Mouse (Mus musculus) hindbrain, embryonic 10.5 days (tissue): ENCODE data around the gene Foxp1. TPM values are rescaled to one million over a fixed set of nuclear protein-coding genes. Genes with fewer than 3 reads are reported as not detected.
A peak's percentile ranks its signal among the peaks of the same experiment; 100 is the strongest.

ENCODE experiments used
- DNase-seq: peaks from one replicate; pipeline ENCODE4 v3.0.0-alpha.2; 2017; ENCODE audit warnings: low spot score
- H3K27ac ChIP-seq: fragments of 300-500 bp; sonication (generic); 2 replicates; pipeline ENCODE4 v1.5.1; 2016; ENCODE audit warnings: mild to moderate bottlenecking, moderate library complexity
- H3K27me3 ChIP-seq: fragments of 300-500 bp; sonication (generic); 2 replicates; pipeline ENCODE4 v1.6.1; 2016; ENCODE audit warnings: mild to moderate bottlenecking; ENCODE audit not compliant: poor library complexity, insufficient read depth, severe bottlenecking
- H3K36me3 ChIP-seq: fragments of 300-500 bp; sonication (generic); 2 replicates; pipeline ENCODE4 v1.6.1; 2016; ENCODE audit warnings: mild to moderate bottlenecking, moderate library complexity
- H3K4me1 ChIP-seq: fragments of 300-500 bp; sonication (generic); replicated peaks from 2 replicates; pipeline ENCODE4 v1.6.1; 2016; ENCODE audit warnings: mild to moderate bottlenecking
- H3K4me3 ChIP-seq: fragments of 300-500 bp; sonication (generic); 2 replicates; pipeline ENCODE4 v1.5.1; 2016; ENCODE audit warnings: mild to moderate bottlenecking, moderate library complexity
- H3K9me3 ChIP-seq: fragments of 300-500 bp; sonication (generic); 2 replicates; pipeline ENCODE4 v1.6.1; 2016; ENCODE audit warnings: mild to moderate bottlenecking, moderate library complexity
- WGBS: fragments of 180-500 bp; shearing (Covaris S2); methylation state at CpG from one replicate; pipeline ENCODE4 v1.1.7; 2016; 5-methylcytosine and 5-hydroxymethylcytosine counted together
- polyA plus RNA-seq: library from polyadenylated mRNA; unstranded; fragments of >200 nt; fragmentation: Nextera tagmentation; extraction: Ambion mirVana; gene quantifications from 2 replicates; pipeline ENCODE4 v1.2.1, GENCODE M21; 2016

Foxp1 gene
- polyA plus RNA-seq, 1 experiment from 2014 or later = 64.3 TPM

DNA sequence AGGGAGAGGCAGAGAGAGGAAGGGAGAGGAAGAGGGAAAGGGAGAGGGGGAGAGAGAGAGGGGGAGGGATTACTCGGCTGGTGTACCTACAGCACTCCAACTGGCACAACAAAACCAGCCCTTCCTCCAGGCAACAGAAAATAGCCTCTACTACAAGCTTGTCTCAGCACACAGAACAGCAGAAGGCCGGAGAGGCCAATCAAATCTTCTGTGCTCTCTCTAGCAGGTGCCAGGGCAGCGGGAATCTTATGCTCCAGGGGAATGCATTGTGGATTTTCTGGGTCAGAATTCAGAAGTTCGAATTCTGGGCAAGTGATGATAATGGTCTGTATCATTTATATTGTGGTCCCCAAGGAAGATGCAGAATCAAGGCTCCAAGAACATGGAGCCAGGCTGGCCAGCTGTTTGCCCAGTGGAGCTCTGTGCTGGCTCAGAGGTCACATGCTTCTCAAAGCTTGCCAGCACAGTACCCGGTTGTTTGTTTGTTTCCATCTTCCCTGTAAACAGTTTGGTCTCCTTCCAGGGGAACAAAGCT lies 11.8 kb upstream of the Foxp1 start:
- 65% methylated on average over 5 of the region's 5 CpGs for WGBS
- Histone ChIP-seq H3K9me3 (no peaks in the 10 kb centered on the region), H3K4me1 (no peaks in the 10 kb centered on the region), H3K36me3 (no peaks in the 10 kb centered on the region), H3K27ac (no peak overlapping the region), H3K4me3 (no peak overlapping the region), H3K27me3 (no peaks in the 10 kb centered on the region)
- no peak for DNase-seq

DNA sequence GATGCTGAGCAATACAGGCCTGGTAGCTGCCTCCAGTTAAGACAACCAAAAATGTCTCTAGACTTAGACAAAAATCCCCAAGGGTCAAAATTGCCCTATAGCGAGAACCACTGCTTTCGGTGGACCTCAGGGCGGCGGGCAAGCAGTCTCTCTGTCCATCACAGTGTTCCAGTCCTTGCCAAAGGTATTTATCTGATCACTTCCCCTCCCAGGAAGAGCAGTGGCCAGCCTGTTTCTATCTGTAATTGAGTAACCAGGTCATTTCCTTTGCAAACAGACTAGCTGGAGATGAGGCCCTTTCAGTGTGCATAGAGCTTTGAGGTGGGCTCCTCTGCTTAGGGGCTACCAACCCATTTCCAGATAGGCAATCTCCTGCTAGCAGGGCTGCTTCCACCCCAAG lies 9.9 kb upstream of the Foxp1 start:
- Histone ChIP-seq H3K27me3 (no peaks in the 10 kb centered on the region), H3K9me3 (peaks cover 4% of the 10 kb centered on the region), H3K4me1 (no peaks in the 10 kb centered on the region), H3K27ac (no peak overlapping the region), H3K36me3 (peaks cover 2% of the 10 kb centered on the region), H3K4me3 (no peak overlapping the region)
- DNase-seq = no peak
- 94% methylated on average over 4 of the region's 4 CpGs for WGBS

DNA sequence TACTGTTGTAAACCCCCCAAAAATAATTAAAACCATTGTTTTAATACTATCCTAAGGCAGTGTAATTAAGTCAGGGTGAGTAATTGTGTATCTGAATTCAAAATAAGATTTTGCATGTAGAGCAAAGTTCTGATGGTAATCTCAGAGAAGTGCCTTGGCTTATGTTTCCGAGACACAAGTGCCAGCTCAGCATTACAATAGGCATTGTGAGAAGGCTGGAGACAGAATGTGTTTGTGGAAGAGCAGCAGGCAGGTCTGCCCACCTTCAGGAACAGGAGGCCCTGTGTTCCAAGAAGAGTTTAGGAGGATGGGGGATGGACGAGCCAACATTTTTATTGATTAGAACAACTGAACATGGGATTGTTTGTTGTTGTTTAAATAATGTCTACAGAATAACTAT lies 6.5 kb upstream of the Foxp1 start:
- Histone ChIP-seq H3K4me1 (peaks cover 2% of the 10 kb centered on the region; the same call in 1 of the 2 replicates), H3K4me3 (no peak overlapping the region), H3K27me3 (no peaks in the 10 kb centered on the region), H3K9me3 (peaks cover 10% of the 10 kb centered on the region), H3K36me3 (peaks cover 12% of the 10 kb centered on the region), H3K27ac (no peak overlapping the region)
- whole genome bisulfite sequencing = 66% methylated on average over 2 of the region's 2 CpGs
- no peak for DNase-seq

DNA sequence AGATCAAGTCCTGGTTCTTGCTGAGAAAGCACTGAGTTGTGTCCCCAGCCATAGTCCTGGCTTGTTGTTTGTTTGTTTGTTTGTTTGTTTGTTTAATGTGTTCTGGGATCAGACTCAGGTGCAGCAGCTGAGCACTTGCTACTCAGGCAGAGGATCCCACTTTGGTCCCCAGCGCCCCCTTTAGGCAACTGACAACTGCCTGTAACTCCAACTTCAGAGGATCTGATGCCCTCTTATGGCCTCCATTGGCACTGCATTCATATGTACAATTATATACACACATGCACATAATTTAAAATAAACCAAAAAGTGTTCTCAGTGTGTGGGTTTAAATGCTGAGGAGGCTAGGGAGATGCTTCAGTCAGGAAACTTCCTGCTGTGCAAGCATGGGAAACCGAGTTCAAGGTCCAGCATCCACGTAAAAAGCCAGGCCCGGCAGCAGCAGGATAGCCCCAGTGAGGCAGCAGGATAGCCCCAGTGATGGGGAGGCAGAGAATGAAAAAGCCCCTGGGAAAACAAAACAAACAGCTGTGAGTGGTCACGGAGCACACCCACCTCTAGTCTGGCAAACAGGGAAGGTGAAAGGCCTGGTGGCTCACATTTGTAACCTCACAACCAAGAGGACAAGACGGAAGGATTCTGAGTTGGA lies 5.1 kb upstream of the Foxp1 start:
- peaks cover 2% of the 10 kb centered on the region; the same call in 1 of the 2 replicates for H3K4me1 ChIP-seq
- WGBS = 93% methylated on average over 6 of the region's 6 CpGs
- H3K36me3 ChIP-seq = peaks cover 12% of the 10 kb centered on the region
- no peak overlapping the region for H3K4me3 ChIP-seq
- H3K27ac ChIP-seq = no peak overlapping the region
- H3K27me3 ChIP-seq = no peaks in the 10 kb centered on the region
- no peak for DNase-seq
- H3K9me3 ChIP-seq = peaks cover 10% of the 10 kb centered on the region

DNA sequence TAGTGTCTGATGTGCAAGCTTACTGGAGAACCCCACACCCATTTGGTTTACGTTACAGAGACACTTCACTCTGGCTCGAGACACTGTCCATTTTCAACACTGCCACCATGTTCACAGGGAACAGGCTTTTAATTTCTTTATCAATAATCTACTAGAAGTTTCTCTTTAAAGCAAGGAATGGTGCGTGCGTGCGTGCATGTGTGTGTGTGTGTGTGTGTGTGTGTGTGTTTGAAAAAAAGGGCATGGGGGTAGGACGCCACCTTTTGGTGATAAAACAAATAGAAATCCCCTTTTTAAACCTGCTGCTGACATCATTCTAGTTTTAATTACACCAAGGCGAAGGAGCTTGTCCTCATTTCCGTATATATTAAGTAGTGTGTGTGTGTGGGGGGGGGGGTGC lies 2.8 kb upstream of the Foxp1 start:
- DNase-seq = peak; percentile 21
- Histone ChIP-seq H3K4me3 (no peak overlapping the region), H3K36me3 (peaks cover 12% of the 10 kb centered on the region), H3K27ac (no peak overlapping the region), H3K4me1 (peaks cover 14% of the 10 kb centered on the region), H3K9me3 (peaks cover 10% of the 10 kb centered on the region), H3K27me3 (no peaks in the 10 kb centered on the region)
- WGBS = 69% methylated on average over 8 of the region's 8 CpGs

DNA sequence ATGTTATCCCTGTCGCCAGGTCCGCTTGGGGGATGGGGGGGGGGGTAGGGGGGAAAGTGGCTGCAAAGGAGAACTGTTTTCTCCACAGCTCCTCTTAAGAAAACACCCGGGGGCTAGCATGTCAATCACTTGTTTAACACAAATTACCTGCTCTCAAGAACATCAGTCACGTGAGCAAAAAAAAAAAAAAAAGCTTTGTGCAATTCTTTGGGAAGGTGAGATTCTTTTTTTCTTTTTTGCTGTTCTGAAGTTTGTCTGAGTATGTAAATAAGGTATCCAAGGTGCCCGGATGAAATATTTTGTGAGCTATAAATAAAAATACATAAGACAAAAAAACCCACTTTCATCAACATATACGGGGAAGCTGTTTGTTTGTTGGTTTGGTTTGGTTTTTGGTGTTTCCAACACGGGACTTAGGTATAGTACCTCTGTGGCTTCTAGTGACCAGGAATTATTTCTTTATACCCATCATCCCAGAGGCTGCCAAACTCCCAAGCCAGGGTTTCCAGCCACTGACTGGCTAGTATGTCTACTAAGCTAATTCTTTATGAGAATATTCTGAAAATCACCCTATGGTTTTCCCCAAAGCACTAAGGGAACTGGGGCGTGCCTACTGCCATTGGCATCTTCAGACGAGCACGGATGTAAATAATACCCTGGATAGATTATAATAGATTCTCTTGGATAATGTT lies 1.3 kb upstream of the Foxp1 start:
- no peak for DNase-seq
- 31% methylated on average over 10 of the region's 10 CpGs for WGBS
- Histone ChIP-seq H3K36me3 (peaks cover 12% of the 10 kb centered on the region), H3K4me3 (peak overlapping the region; percentile 70), H3K4me1 (peaks cover 28% of the 10 kb centered on the region), H3K27ac (peak overlapping the region; percentile 99), H3K9me3 (peaks cover 10% of the 10 kb centered on the region), H3K27me3 (no peaks in the 10 kb centered on the region)

DNA sequence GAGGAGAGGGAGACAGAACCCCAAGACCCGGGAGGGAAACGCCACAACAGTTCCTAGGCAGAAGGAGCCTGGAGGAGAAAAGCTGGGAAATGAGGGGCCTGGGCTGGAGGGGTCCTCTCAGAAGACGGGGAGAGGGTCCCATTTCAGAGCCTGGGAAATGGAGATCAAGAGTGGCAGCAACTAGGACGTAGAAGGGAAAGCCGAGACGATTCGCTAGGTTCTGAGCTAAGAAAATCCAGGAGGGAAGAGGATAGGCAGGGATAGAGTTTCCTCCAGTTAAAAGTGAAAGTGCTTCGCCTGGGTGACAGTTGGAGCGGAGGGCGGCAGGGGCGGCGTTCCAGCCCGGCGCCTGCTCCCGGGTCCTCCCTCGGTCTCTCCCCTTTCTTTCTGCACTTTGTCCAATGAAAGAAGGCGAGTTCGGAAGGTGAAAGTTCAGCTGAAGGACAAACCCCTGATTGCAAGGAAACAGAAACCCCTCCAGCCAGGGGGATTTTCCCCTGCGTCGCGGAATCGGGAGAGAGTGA lies 650 bp upstream of the Foxp1 start:
- peak; percentile 84 for DNase-seq
- Histone ChIP-seq H3K27me3 (no peaks in the 10 kb centered on the region), H3K36me3 (peaks cover 12% of the 10 kb centered on the region), H3K4me1 (peaks cover 31% of the 10 kb centered on the region), H3K4me3 (peak overlapping the region; percentile 70), H3K27ac (peak overlapping the region; percentile 99), H3K9me3 (peaks cover 10% of the 10 kb centered on the region)
- under 1% methylated on average over 22 of the region's 22 CpGs for WGBS

DNA sequence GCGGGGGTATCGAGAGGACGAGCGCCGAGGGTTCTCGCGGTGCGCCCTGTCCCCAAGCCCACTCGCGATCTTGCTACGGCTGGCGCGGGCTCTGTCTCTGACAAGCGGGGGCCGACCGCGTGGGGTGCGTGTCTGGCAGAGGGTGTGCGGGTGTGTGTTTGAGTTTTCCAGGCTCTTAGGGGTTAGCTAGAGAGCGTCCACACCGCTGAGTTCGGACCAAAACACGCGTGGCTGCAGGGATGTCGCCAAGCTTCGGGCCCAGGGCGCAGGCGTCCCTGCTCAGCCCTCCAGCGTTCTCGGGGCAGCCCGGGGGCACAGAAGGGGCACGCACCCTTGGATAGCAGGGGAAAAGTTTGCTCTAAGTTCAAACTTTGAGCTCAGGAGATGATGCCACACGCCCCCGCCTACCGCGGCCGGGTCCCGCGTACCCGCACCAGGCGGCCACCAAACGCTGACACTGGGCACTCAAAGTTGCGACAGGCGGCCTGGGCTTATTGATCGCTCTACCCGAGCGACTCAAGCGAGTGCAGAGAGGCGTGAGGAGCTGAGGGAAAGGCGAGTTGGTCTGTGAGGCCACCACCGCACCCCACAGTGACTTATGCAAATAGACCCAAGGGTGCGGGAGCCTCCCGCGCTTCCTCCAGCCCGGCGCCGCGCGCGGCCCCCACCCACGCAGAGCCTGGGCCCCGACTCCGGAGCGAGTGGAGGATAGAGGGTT lies 721 bp downstream of the Foxp1 start:
- H3K4me1 ChIP-seq = peaks cover 31% of the 10 kb centered on the region
- under 1% methylated on average over 64 of the region's 64 CpGs for WGBS
- DNase-seq = peak; percentile 70
- peak overlapping the region; percentile 70 for H3K4me3 ChIP-seq
- H3K27me3 ChIP-seq = no peaks in the 10 kb centered on the region
- no peaks in the 10 kb centered on the region for H3K9me3 ChIP-seq
- peak overlapping the region; percentile 99 for H3K27ac ChIP-seq
- H3K36me3 ChIP-seq = peaks cover 4% of the 10 kb centered on the region; the same call in 1 of the 2 replicates

DNA sequence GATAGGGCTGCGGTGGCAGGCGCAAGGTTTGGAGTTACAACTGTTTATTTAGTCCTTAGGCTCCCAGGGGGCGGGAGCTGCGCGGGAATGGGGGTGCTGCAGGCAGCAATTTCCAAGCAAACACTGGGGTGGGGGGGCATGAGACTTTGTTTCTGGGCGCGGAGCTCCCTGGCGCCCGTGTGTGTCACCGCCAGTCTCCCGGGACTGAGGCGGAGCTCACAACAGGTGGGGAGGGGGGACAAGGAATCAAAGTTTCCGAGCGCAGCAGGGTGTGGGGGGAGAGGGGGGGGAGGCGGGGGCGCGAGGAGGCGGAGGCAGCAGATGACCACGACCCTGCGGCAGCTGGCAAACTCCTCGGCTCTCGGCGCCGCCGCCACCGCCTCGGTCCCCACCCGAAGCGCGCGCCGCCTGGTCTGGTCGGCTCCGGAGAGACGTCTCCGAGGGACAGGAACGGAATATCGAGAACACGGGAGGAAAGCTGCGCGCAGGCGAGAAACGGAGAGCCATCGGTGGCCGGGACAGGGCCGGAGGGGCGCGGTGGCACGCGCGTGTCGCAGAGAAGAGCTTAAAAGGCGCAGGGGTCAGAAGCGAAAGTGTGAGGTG lies 1.4 kb downstream of the Foxp1 start:
- H3K4me3 ChIP-seq = peak overlapping the region; percentile 70
- H3K36me3 ChIP-seq = no peaks in the 10 kb centered on the region
- H3K27me3 ChIP-seq = no peaks in the 10 kb centered on the region
- DNase-seq = peak; percentile 75
- peaks cover 34% of the 10 kb centered on the region for H3K4me1 ChIP-seq
- H3K27ac ChIP-seq = peak overlapping the region; percentile 99
- no peaks in the 10 kb centered on the region for H3K9me3 ChIP-seq
- WGBS = under 1% methylated on average over 52 of the region's 54 CpGs

DNA sequence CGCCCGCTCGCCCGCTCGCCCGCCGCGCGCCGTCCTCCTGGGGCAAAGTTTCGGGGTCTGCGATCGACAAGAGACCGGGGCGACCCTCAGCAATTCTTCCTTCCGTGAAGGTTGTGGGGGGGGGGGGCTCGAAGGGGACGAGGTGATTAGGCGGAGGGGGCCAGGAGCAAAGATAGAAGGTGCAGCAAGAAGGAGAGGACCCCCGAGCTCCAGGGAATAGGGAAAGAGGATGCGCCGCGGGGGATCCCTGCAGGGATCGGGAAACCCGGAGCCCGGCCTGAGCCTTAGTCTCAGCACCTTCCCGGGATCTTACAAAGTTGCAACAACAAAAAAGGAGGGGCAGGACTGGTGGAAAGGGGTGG lies 1.9 kb downstream of the Foxp1 start:
- peak overlapping the region; percentile 99 for H3K27ac ChIP-seq
- no peak for DNase-seq
- peaks cover 38% of the 10 kb centered on the region for H3K4me1 ChIP-seq
- no peaks in the 10 kb centered on the region; the same call in 1 of the 2 replicates for H3K27me3 ChIP-seq
- no peaks in the 10 kb centered on the region for H3K9me3 ChIP-seq
- H3K4me3 ChIP-seq = peak overlapping the region; percentile 70
- under 1% methylated on average over 27 of the region's 27 CpGs for WGBS
- H3K36me3 ChIP-seq = no peaks in the 10 kb centered on the region

DNA sequence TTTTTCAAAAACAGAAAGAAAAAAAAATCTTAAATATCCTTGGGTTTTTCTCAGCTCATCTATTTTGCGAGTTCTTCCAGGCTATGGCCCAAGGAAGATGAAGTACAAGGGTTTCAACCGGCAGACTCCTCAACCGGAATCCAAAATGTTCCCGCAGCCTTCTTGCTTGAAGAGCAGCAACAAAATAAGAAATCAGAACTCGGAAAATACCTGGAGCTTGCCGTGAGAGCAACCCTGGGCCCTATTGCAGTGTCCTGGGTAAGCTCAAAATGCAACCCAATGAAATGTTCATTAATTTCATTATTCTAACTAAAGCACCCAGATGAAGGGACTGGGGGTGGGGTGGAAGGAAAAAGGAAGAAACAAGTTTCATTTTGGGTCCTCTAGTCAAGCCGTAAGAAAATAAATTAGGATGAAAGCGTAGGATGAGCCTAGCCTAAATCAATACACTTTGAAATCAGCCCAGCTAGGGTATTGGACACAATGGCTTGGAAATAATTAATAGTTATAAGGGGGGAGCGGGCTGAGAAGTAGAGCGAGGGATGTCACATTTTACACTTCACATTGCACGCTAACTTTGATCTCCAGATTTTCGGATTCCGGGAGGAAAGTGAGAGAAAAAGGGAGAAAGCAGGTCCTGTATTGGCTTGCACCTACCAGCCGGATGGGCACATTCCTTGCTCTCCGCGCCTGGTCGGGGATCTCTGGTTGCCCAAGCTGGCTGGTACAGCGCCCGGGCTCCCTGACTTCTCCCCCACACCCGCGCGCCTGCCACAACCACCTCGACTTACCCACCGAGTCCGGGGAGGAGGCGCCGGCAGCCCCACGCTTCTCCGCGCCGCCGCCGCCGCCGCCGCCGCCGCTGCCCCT lies 2.5 kb downstream of the Foxp1 start:
- Histone ChIP-seq H3K4me1 (peaks cover 39% of the 10 kb centered on the region), H3K27me3 (no peaks in the 10 kb centered on the region; the same call in 1 of the 2 replicates), H3K4me3 (peak overlapping the region; percentile 70), H3K27ac (peak overlapping the region; percentile 99), H3K36me3 (no peaks in the 10 kb centered on the region), H3K9me3 (no peaks in the 10 kb centered on the region)
- DNase-seq = no peak
- under 1% methylated on average over 38 of the region's 38 CpGs for WGBS

DNA sequence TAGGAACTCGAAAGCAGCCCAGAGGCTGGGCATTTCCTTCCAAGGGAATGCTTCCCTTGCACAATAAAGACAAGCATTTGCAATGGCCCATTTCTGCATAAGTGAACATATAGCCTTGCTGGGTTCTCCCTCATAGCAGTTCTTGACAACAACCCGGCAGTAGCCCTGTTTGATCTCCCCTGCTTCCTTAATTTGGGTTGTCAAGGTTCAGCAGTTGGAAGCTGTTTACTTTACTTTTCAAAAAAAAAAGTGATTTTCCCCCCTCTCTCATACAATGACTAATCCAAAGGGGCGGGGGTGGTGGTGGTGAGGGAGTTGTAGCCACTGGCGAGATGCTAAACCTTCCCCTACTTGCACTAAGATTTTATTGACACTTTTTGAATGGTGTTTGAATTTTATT lies 3.5 kb downstream of the Foxp1 start:
- H3K27ac ChIP-seq = no peak overlapping the region
- peak overlapping the region; percentile 70; the same call in 1 of the 2 replicates for H3K4me3 ChIP-seq
- peaks cover 41% of the 10 kb centered on the region for H3K4me1 ChIP-seq
- no peaks in the 10 kb centered on the region for H3K36me3 ChIP-seq
- H3K27me3 ChIP-seq = no peaks in the 10 kb centered on the region; the same call in 1 of the 2 replicates
- DNase-seq = no peak
- no peaks in the 10 kb centered on the region for H3K9me3 ChIP-seq
- 8% methylated on average over 4 of the region's 4 CpGs for WGBS
